Mouse (Mus musculus) frontal cortex, adult 2 months (tissue): ENCODE results near the gene Klhl8. TPM values are rescaled to one million over a fixed set of nuclear protein-coding genes. Genes with fewer than 3 reads are reported as not detected.

Source experiments
- DNase-seq, 2 experiments: peaks; one replicate each; pipeline ENCODE4 v3.0.0; 2022; ENCODE audit warnings: low spot score in 1 of 2; ENCODE audit errors: extremely low spot score in 1 of 2
- polyA plus RNA-seq: library from polyadenylated mRNA; depleted of rRNA; stranded (reverse); fragments of >200 nt; gene quantifications from 2 replicates; pipeline ENCODE4 v1.2.3, GENCODE M21; 2012

Gene Klhl8
- polyA plus RNA-seq, 1 experiment = 28.9 TPM

DNA sequence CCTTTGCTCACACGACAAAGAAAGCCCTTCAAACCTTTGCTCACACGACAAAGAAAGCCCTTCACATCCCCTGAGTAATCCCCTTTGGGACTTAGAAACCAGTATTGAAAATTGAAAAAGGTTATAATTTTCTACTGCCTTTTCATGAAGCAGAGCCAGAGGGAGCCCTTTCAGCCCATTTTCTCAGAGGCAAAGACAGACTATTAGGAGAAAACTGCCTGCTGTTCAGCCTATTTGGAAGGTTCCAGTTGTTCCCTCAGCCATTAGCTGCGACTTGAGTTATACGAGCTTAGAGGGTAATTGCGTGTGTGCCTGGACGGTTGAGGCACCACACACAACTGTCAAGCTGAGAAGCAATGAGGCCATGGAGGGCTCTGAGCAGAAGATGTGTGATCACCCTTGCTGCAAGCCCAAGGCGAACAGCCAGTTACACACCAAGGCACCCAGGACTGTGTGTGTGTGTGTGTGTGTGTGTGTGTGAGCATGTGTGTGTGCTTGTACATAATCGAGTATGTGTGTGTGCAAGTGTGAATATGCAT lies 6.4 kb upstream of the Klhl8 start:
- DNase-seq = no peak

- no peak for DNase-seq
These were observed 5.7 kb upstream of the Klhl8 start for GRCm38 (mm10) chr5:103916595-103917356.

- DNase-seq = no peak
These were observed 3.5 kb upstream of the Klhl8 start for GRCm38 (mm10) chr5:103914335-103915226.

- no peak for DNase-seq
These were observed 2.1 kb upstream of the Klhl8 start for GRCm38 (mm10) chr5:103913150-103913549.

GRCm38 (mm10) chr5:103911555-103911954 lies 496 bp upstream of the Klhl8 start:
- no peak for DNase-seq

DNA sequence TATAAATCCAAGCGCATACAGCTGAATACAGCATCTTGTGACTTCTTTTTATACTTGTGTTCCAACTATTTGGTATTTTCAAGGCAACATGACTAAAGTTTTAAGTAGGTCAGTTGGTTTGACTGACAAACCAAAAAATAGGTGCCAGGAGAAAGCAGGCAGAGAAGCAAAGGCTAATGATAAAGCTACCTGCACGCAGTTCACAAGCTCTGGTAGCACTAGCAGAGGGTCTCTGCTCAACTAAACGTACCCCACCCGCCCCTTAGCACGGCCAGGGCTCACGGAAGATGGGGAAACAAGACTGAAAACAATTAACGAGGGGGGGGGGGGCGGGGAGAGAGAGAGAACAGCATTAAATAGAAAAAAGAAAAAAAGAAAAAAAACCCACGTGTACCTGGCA lies 903 bp downstream of the Klhl8 start:
- DNase-seq = no peak

DNA sequence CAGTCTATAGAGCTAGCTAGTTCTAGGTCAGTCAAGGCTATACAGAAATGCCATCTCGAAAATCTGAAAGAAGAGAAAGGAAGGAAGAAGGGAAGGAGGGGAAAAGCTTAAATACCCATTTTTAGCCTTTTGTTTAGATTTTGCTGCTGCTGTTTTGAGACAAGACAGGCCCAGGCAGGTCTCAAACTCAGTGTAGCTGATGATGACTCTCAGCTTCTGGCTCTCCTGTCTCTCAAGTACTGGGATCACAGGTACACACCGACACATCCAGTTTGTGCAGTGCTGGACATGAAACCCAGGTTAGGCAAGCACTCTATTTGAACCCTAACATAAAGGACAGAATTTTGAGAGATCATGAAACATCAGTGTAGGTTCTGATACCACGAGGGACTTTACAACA lies 1.6 kb downstream of the Klhl8 start:
- no peak for DNase-seq

DNA sequence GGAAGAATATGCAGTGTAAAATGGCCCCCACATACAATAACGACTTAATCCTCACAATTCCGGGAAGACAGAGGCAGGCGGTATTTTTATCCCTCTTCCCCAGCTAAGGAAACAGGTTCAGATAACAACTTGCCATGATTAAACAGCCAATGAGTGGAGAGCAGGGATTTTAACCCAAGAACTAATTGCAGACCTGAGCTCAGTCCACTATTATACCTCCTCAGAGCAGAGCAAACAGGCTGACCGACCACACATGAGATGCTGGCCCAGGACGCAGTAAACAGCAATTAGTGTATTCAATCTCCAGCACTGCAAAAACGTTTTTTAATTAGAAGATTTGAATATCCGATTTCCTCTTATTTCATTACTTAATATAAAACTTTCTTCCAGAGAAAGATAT lies 2.2 kb downstream of the Klhl8 start:
- DNase-seq = no peak

GRCm38 (mm10) chr5:103907844-103908243 lies 3.2 kb downstream of the Klhl8 start:
- peak in 1 of 2 experiments; percentile 64 for DNase-seq

DNA sequence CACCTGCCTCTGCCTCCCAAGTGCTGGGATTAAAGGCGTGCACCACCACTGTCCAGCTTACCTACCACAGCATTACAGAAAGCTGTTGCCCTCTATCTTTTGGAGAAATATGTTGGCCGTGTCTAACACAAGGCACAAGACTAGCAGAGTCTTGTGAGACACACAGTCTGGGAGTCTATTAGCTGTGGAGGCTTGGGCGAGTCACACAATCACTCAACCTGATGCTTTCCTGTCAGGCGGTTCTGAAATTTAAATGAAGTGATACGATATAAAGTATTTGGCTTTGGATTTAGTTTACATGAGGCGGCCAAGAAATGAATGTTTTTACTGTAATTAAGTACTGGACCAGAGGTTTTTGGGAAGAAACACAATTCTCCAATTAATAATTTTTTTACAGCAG lies 4.9 kb downstream of the Klhl8 start:
- DNase-seq = no peak

DNA sequence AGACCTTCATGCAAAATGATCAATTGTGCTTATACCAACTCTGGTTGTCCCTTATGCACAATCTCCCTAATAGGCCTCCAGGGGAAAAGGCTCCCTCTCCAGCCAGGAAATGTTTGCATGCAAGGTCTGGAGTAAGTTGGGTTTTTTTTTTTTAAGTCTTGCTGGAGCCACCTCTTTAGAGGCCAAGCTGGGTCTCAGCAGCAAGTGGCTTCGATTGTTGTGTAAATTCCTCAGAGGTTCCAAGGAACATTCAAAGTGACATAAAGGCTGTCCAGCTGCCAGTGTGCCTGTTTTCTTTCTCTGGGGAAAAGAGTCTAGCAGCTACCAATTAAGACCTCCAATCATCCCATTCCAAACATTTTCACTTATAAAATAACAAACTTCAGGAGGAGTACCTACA lies 12.7 kb downstream of the Klhl8 start:
- no peak for DNase-seq

DNA sequence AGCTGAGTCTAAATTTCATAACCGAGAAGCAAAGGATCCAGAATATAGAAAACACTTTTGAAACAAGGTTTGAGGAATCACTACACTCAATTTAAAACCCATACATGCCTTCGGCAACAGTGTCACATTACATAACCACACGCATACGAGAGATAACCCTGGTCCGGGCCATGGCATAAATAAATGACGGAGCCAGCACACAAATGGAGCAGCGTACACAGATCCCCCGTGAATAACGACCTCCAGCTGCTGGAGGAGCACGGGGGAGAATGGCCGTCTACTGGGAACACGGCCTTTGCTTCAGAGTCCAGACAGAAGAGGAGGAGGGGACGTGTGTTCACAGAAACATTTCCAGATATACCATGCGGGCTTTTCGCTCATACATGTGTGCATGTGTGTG lies 21.3 kb downstream of the Klhl8 start:
- DNase-seq = no peak

- no peak for DNase-seq
These were observed 47.3 kb downstream of the Klhl8 start for GRCm38 (mm10) chr5:103863759-103864158.

- no peak for DNase-seq
These were observed 50.4 kb downstream of the Klhl8 start for GRCm38 (mm10) chr5:103860622-103861021.

DNA sequence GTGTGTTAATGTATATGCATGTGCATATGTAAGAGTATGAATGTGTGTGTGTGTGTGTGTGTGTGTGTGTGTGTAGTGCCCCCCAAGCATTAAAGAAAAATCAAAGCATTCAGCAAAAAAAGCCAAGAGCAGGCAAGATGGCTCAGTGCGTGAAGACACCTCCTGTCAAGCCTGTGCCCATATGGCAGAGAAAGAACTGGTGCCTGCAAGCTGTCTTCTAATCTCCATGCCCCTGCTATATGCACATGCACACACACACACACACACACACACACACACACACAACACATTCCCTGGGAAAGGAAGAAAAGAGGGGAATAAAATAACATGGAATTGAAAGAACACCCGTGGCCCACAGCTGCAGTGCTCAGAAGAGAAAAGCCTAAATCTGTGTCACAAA lies 53.9 kb downstream of the Klhl8 start:
- no peak for DNase-seq

- peak in 1 of 2 experiments; percentile 72 for DNase-seq
These were observed 54.6 kb downstream of the Klhl8 start for GRCm38 (mm10) chr5:103856286-103857009.

GRCm38 (mm10) chr5:103855483-103856211 lies 55.4 kb downstream of the Klhl8 start:
- DNase-seq = no peak

DNA sequence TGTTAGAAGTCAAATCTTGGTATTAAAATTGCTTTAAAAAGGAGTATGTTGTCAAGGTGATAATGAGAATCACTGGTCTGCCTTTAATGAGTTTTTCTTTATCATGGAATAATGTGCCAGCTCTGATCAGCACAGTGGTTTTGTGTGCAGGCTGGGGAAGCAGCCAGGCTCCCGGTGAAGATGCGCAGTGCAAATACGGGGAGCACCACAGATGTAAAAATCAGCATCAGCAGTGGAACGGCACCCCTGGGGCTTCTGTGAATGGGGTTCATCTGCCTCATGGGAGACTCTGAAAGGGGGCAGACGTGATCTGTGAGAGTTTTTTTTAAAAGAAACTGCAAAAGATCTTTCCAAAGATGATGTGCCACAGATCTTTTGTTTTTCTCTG lies 56.3 kb downstream of the Klhl8 start:
- DNase-seq = peak in 1 of 2 experiments; percentile 32

DNA sequence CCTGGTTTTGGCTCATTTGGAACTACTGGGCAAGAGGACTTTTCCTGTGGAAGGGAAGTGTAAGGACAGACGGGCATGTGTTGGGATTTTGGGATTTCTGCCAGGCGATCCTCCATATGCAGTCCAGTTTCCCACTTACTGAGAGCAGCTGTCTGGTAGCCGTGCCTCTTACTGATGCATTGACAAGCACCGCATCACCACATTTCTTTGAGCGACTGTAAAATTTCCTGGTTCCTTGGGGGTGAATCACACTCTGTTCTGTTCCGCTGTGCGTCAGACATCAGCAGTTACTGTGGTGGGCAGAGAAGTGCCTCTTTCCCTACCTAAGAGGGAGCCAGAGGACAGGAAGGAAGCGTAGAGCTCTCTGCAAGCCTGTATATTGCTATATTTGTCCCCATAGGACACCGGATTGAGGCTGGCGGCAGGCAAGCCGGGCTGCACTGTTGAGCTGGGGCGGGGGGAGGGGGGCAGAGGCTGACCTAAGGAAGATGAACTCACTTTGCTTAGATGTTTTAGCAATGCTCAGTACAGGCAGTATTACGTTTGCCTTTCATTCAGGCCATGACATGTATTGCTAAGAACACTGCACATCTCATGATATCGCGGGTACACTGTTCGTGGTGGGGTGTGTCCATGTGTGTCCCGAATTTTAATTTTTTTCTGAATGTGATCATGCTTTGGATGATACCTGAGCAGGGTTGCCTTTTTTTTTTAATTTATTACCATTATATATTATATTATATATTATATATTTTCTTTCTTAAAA lies 56.8 kb downstream of the Klhl8 start:
- peak; percentile 48 to 75 for DNase-seq
